Mouse (Mus musculus) thymus, adult 2 months (tissue): ENCODE measurements around the gene Cstb.

Source experiments
- CTCF ChIP-seq: fragments of 200-500 bp; IDR thresholded peaks from 2 replicates; pipeline ENCODE4 v1.5.1; 2012; ENCODE audit warnings: mild to moderate bottlenecking, control low read depth, low read length, moderate library complexity, borderline replicate concordance; ENCODE audit not compliant: control insufficient read depth, poor library complexity, insufficient read depth; ENCODE audit errors: extremely low read depth
- POLR2A ChIP-seq: fragments of 200-500 bp; IDR thresholded peaks from 2 replicates; pipeline ENCODE4 v1.6.1; 2012; ENCODE audit warnings: mild to moderate bottlenecking, low read length, control low read depth, moderate library complexity; ENCODE audit not compliant: control insufficient read depth, poor library complexity, insufficient read depth; ENCODE audit errors: extremely low read depth

- TF ChIP-seq CTCF (no peak), POLR2A (no peak)
Observed at GRCm38 (mm10) chr10:78442292-78442691, 16.8 kb downstream of the Cstb start.
